Mouse (Mus musculus): ENCODE data around the gene B3gnt9. TPM values are rescaled to one million over a fixed set of nuclear protein-coding genes. Genes with fewer than 3 reads are reported as not detected.
"Not testable (repeated sequence)": the region's sequence is repeated elsewhere in the genome, so short reads cannot be mapped to it uniquely, and the experiment has no call there.

The B3gnt9 gene
- polyA plus RNA-seq, 1 experiment from 2014 or later: 3.2 TPM

GRCm38 (mm10) chr8:105292471-105292870 lies 37.5 kb upstream of the B3gnt9 start:
- Histone ChIP-seq H3K4me3 (replicated peaks) (no peak overlapping the region), H3K36me3 (no peaks in the 10 kb centered on the region), H3K27me3 (peaks cover 23% of the 10 kb centered on the region), H3K27ac (no peak overlapping the region), H3K4me2 (no peak overlapping the region), H3K9me3 (replicated peaks) (no peaks in the 10 kb centered on the region), H3K9ac (no peak overlapping the region), H3K4me1 (replicated peaks) (peaks cover 47% of the 10 kb centered on the region)
- WGBS (ENCODE audit: insufficient replicate concordance): 74% methylated on average over 7 of the region's 7 CpGs
- DNase-seq (no peak), ATAC-seq (ENCODE audit: low read depth) (no peak)

GRCm38 (mm10) chr8:105291802-105292201 lies 36.8 kb upstream of the B3gnt9 start:
- H3K4me2 ChIP-seq; H3K27ac ChIP-seq; H3K9me3 ChIP-seq (replicated peaks); DNase-seq; H3K36me3 ChIP-seq; H3K9ac ChIP-seq; H3K4me3 ChIP-seq (replicated peaks); ATAC-seq (ENCODE audit: low read depth): not testable (repeated sequence)
- WGBS (ENCODE audit: insufficient replicate concordance): 38% methylated on average over 3 of the region's 3 CpGs
- Histone ChIP-seq H3K4me1 (replicated peaks) (peaks cover 43% of the 10 kb centered on the region), H3K27me3 (peaks cover 23% of the 10 kb centered on the region)

- not testable (repeated sequence) for H3K9me3 ChIP-seq (replicated peaks); H3K27ac ChIP-seq; ATAC-seq (ENCODE audit: low read depth); H3K9ac ChIP-seq; DNase-seq; H3K36me3 ChIP-seq; H3K4me2 ChIP-seq; H3K4me3 ChIP-seq (replicated peaks)
- WGBS (ENCODE audit: insufficient replicate concordance): 73% methylated on average over 8 of the region's 8 CpGs
- H3K4me1 ChIP-seq (replicated peaks): peaks cover 38% of the 10 kb centered on the region
- peaks cover 28% of the 10 kb centered on the region for H3K27me3 ChIP-seq
Measured at GRCm38 (mm10) chr8:105291364-105291763, 36.4 kb upstream of the B3gnt9 start.

GRCm38 (mm10) chr8:105290554-105291314 lies 35.8 kb upstream of the B3gnt9 start:
- Histone ChIP-seq H3K4me3 (replicated peaks) (peak overlapping the region; percentile 61; the same call in 1 of the 2 replicates), H3K4me2 (peak overlapping the region; percentile 87), H3K36me3 (no peaks in the 10 kb centered on the region), H3K9ac (no peak overlapping the region), H3K27me3 (peaks cover 32% of the 10 kb centered on the region), H3K4me1 (replicated peaks) (peaks cover 32% of the 10 kb centered on the region), H3K9me3 (replicated peaks) (no peaks in the 10 kb centered on the region), H3K27ac (no peak overlapping the region)
- DNase-seq: peak; percentile 81
- no peak for ATAC-seq (ENCODE audit: low read depth)
- 17% methylated on average over 31 of the region's 31 CpGs for WGBS (ENCODE audit: insufficient replicate concordance)

GRCm38 (mm10) chr8:105289805-105290460 lies 35.0 kb upstream of the B3gnt9 start, which contains the start of gene 4931428F04Rik:
TSS of gene 4931428F04Rik (minus strand) at chr8:105289864.
- Histone ChIP-seq H3K4me3 (replicated peaks) (peak within 1 kb of the TSS; percentile 61), H3K27me3 (peaks cover 40% of the 10 kb centered on the region), H3K9ac (peak within 1 kb of the TSS; percentile 55), H3K9me3 (replicated peaks) (no peaks in the 10 kb centered on the region), H3K36me3 (no peaks in the 10 kb centered on the region), H3K27ac (peak within 1 kb of the TSS; percentile 59; the same call in 1 of the 2 replicates), H3K4me1 (replicated peaks) (peaks cover 29% of the 10 kb centered on the region), H3K4me2 (peak within 1 kb of the TSS; percentile 87)
- peak; percentile 16 for ATAC-seq (ENCODE audit: low read depth)
- no peak for DNase-seq
- 4% methylated on average over 43 of the region's 43 CpGs for WGBS (ENCODE audit: insufficient replicate concordance)

GRCm38 (mm10) chr8:105288958-105289732 lies 34.2 kb upstream of the B3gnt9 start:
- H3K9me3 ChIP-seq (replicated peaks): no peaks in the 10 kb centered on the region
- DNase-seq (peak; percentile 82), ATAC-seq (ENCODE audit: low read depth) (peak; percentile 82)
- H3K27ac ChIP-seq: peak overlapping the region; percentile 59; the same call in 1 of the 2 replicates
- WGBS (ENCODE audit: insufficient replicate concordance): 1% methylated on average over 53 of the region's 53 CpGs
- H3K27me3 ChIP-seq: peaks cover 46% of the 10 kb centered on the region
- peaks cover 29% of the 10 kb centered on the region for H3K4me1 ChIP-seq (replicated peaks)
- H3K4me3 ChIP-seq (replicated peaks): peak overlapping the region; percentile 61
- peak overlapping the region; percentile 87 for H3K4me2 ChIP-seq
- peak overlapping the region; percentile 55 for H3K9ac ChIP-seq
- no peaks in the 10 kb centered on the region for H3K36me3 ChIP-seq

- Histone ChIP-seq H3K9ac (no peak overlapping the region), H3K4me2 (no peak overlapping the region), H3K36me3 (no peaks in the 10 kb centered on the region), H3K4me3 (replicated peaks) (no peak overlapping the region), H3K27ac (no peak overlapping the region), H3K27me3 (peaks cover 50% of the 10 kb centered on the region), H3K4me1 (replicated peaks) (peaks cover 34% of the 10 kb centered on the region), H3K9me3 (replicated peaks) (no peaks in the 10 kb centered on the region)
- no peak for DNase-seq
- WGBS (ENCODE audit: insufficient replicate concordance): 86% methylated on average over 5 of the region's 5 CpGs
- ATAC-seq (ENCODE audit: low read depth): no peak
Measured at GRCm38 (mm10) chr8:105288231-105288630, 33.3 kb upstream of the B3gnt9 start.

GRCm38 (mm10) chr8:105286907-105287306 lies 32.0 kb upstream of the B3gnt9 start:
- Histone ChIP-seq H3K27me3 (peaks cover 61% of the 10 kb centered on the region), H3K9me3 (replicated peaks) (no peaks in the 10 kb centered on the region), H3K4me1 (replicated peaks) (peaks cover 45% of the 10 kb centered on the region), H3K27ac (no peak overlapping the region), H3K9ac (no peak overlapping the region), H3K4me3 (replicated peaks) (no peak overlapping the region), H3K36me3 (no peaks in the 10 kb centered on the region), H3K4me2 (no peak overlapping the region)
- WGBS (ENCODE audit: insufficient replicate concordance): 67% methylated on average over 4 of the region's 4 CpGs
- DNase-seq (no peak), ATAC-seq (ENCODE audit: low read depth) (no peak)

- no peak for DNase-seq
- Histone ChIP-seq H3K36me3 (0 out of 2 replicates have a peak, but pooled peaks cover 4% of the 10 kb centered on the region), H3K9me3 (replicated peaks) (no peaks in the 10 kb centered on the region), H3K27ac (no peak overlapping the region), H3K9ac (no peak overlapping the region), H3K4me3 (replicated peaks) (no peak overlapping the region), H3K27me3 (peaks cover 69% of the 10 kb centered on the region), H3K4me2 (no peak overlapping the region), H3K4me1 (replicated peaks) (peaks cover 41% of the 10 kb centered on the region)
- WGBS (ENCODE audit: insufficient replicate concordance): 53% methylated on average over 12 of the region's 12 CpGs
- no peak for ATAC-seq (ENCODE audit: low read depth)
Measured at GRCm38 (mm10) chr8:105285514-105285913, 30.6 kb upstream of the B3gnt9 start.

- ATAC-seq (ENCODE audit: low read depth) (peak; percentile 64), DNase-seq (peak; percentile 53)
- 32% methylated on average over 22 of the region's 23 CpGs for WGBS (ENCODE audit: insufficient replicate concordance)
- Histone ChIP-seq H3K27me3 (peaks cover 78% of the 10 kb centered on the region), H3K4me1 (replicated peaks) (peaks cover 31% of the 10 kb centered on the region), H3K4me3 (replicated peaks) (peak overlapping the region; percentile 12; the same call in 1 of the 2 replicates), H3K9me3 (replicated peaks) (no peaks in the 10 kb centered on the region), H3K36me3 (0 out of 2 replicates have a peak, but pooled peaks cover 4% of the 10 kb centered on the region), H3K27ac (no peak overlapping the region), H3K9ac (no peak overlapping the region), H3K4me2 (peak overlapping the region; percentile 45)
Measured at GRCm38 (mm10) chr8:105283074-105283473, 28.1 kb upstream of the B3gnt9 start.

GRCm38 (mm10) chr8:105282239-105282638 lies 27.3 kb upstream of the B3gnt9 start:
- Histone ChIP-seq H3K4me1 (replicated peaks) (peaks cover 29% of the 10 kb centered on the region), H3K27me3 (peaks cover 85% of the 10 kb centered on the region), H3K27ac (no peak overlapping the region), H3K4me2 (no peak overlapping the region), H3K4me3 (replicated peaks) (no peak overlapping the region), H3K9ac (no peak overlapping the region), H3K9me3 (replicated peaks) (no peaks in the 10 kb centered on the region), H3K36me3 (0 out of 2 replicates have a peak, but pooled peaks cover 4% of the 10 kb centered on the region)
- DNase-seq (no peak), ATAC-seq (ENCODE audit: low read depth) (no peak)
- WGBS (ENCODE audit: insufficient replicate concordance): 31% methylated on average over 4 of the region's 4 CpGs

All from liver, embryonic 13.5 days (tissue).